Mouse (Mus musculus) neural tube, embryonic 12.5 days (tissue): ENCODE results near the gene Akirin2. TPM values are rescaled to one million over a fixed set of nuclear protein-coding genes. Genes with fewer than 3 reads are reported as not detected.
"Not testable (repeated sequence)": the region's sequence is repeated elsewhere in the genome, so short reads cannot be mapped to it uniquely, and the experiment has no call there.

ENCODE experiments used
- ATAC-seq: fragments of 200-750 bp; cut with Nextera tagmentation; 2 replicates; pipeline ENCODE4 v1.8.0; 2017; ENCODE audit warnings: low read depth, mild to moderate bottlenecking, moderate TSS enrichment, moderate library complexity; ENCODE audit not compliant: low FRiP score
- H3K27ac ChIP-seq: fragments of 300-500 bp; sonication (generic); 2 replicates; pipeline ENCODE4 v1.5.1; 2016
- H3K27me3 ChIP-seq: fragments of 300-500 bp; sonication (generic); replicated peaks from 2 replicates; pipeline ENCODE4 v1.6.1; 2016; ENCODE audit warnings: mild to moderate bottlenecking
- H3K36me3 ChIP-seq: fragments of 300-500 bp; sonication (generic); 2 replicates; pipeline ENCODE4 v1.6.1; 2016; ENCODE audit warnings: mild to moderate bottlenecking
- H3K4me1 ChIP-seq: fragments of 300-500 bp; sonication (generic); 2 replicates; pipeline ENCODE4 v1.6.1; 2016
- H3K4me2 ChIP-seq: fragments of 300-500 bp; sonication (generic); replicated peaks from 2 replicates; pipeline ENCODE4 v1.6.1; 2016; ENCODE audit warnings: mild to moderate bottlenecking
- H3K4me3 ChIP-seq: fragments of 300-500 bp; sonication (generic); 2 replicates; pipeline ENCODE4 v1.5.1; 2016
- H3K9ac ChIP-seq: fragments of 300-500 bp; sonication (generic); 2 replicates; pipeline ENCODE4 v1.6.1; 2016; ENCODE audit warnings: mild to moderate bottlenecking
- H3K9me3 ChIP-seq: fragments of 300-500 bp; sonication (generic); 2 replicates; pipeline ENCODE4 v1.6.1; 2016; ENCODE audit warnings: mild to moderate bottlenecking
- WGBS: fragments of 180-500 bp; shearing (Covaris S2); methylation state at CpG from one replicate; pipeline ENCODE4 v1.1.7; 2016; 5-methylcytosine and 5-hydroxymethylcytosine counted together
- polyA plus RNA-seq: library from polyadenylated mRNA; unstranded; fragments of >200 nt; fragmentation: Nextera tagmentation; extraction: Ambion mirVana; gene quantifications from 2 replicates; pipeline ENCODE4 v1.2.1, GENCODE M21; 2016

The Akirin2 gene
- polyA plus RNA-seq, 1 experiment from 2014 or later: 151 TPM

- Histone ChIP-seq H3K27ac (no peak overlapping the region), H3K4me2 (no peak overlapping the region), H3K27me3 (no peaks in the 10 kb centered on the region), H3K4me3 (no peak overlapping the region), H3K9ac (no peak overlapping the region), H3K4me1 (peaks cover 24% of the 10 kb centered on the region), H3K36me3 (0 out of 2 replicates have a peak, but pooled peaks cover 4% of the 10 kb centered on the region), H3K9me3 (no peaks in the 10 kb centered on the region)
- no peak for ATAC-seq
- WGBS: 97% methylated on average over 3 of the region's 3 CpGs
Measured at GRCm38 (mm10) chr4:34555604-34556003, 4.9 kb downstream of the Akirin2 start.

GRCm38 (mm10) chr4:34556183-34556582 lies 5.4 kb downstream of the Akirin2 start:
- no peak for ATAC-seq
- Histone ChIP-seq H3K9me3 (no peaks in the 10 kb centered on the region), H3K36me3 (0 out of 2 replicates have a peak, but pooled peaks cover 4% of the 10 kb centered on the region), H3K27me3 (no peaks in the 10 kb centered on the region), H3K4me1 (peaks cover 24% of the 10 kb centered on the region), H3K27ac (no peak overlapping the region), H3K9ac (no peak overlapping the region), H3K4me3 (no peak overlapping the region), H3K4me2 (0 out of 2 replicates have a peak overlapping the region, but pooled peaks have one; percentile 22)

- H3K4me3 ChIP-seq: no peak overlapping the region
- no peak for ATAC-seq
- H3K9me3 ChIP-seq: no peaks in the 10 kb centered on the region
- H3K4me1 ChIP-seq: peaks cover 6% of the 10 kb centered on the region; the same call in 1 of the 2 replicates
- H3K27ac ChIP-seq: no peak overlapping the region
- H3K4me2 ChIP-seq: no peak overlapping the region
- peaks cover 8% of the 10 kb centered on the region for H3K36me3 ChIP-seq
- H3K27me3 ChIP-seq: no peaks in the 10 kb centered on the region
- 52% methylated on average over 4 of the region's 4 CpGs for WGBS
- no peak overlapping the region for H3K9ac ChIP-seq
Measured at GRCm38 (mm10) chr4:34560971-34561370, 10.2 kb downstream of the Akirin2 start.

DNA sequence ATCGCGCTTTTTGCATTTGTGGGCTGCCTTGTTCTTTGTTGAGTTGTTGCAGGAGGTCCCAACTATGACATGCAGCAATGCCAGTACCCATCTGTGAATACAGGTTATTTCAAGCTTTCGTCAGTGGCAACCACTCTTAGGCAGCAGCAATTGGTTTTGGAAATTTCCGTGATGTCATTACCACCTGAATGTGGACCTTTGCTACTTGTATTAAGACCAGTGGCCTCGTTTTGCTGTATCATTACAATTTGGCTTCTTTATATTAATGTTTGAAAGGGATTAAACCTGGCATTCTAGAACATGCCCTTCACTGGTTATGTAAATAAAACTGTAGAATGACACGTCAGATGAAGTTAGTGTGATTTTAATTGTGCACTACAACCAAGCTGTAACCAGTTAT lies 15.5 kb downstream of the Akirin2 start:
- H3K4me3 ChIP-seq: no peak overlapping the region
- no peak overlapping the region for H3K27ac ChIP-seq
- no peaks in the 10 kb centered on the region for H3K9me3 ChIP-seq
- 93% methylated on average over 6 of the region's 6 CpGs for WGBS
- peaks cover 48% of the 10 kb centered on the region for H3K36me3 ChIP-seq
- H3K4me2 ChIP-seq: no peak overlapping the region
- no peak for ATAC-seq
- no peaks in the 10 kb centered on the region for H3K4me1 ChIP-seq
- H3K9ac ChIP-seq: no peak overlapping the region
- H3K27me3 ChIP-seq: no peaks in the 10 kb centered on the region

- 87% methylated on average over 2 of the region's 2 CpGs for WGBS
- ATAC-seq: no peak
- H3K4me1 ChIP-seq: no peaks in the 10 kb centered on the region
- no peak overlapping the region for H3K27ac ChIP-seq
- no peak overlapping the region for H3K9ac ChIP-seq
- no peaks in the 10 kb centered on the region for H3K9me3 ChIP-seq
- no peak overlapping the region for H3K4me3 ChIP-seq
- no peaks in the 10 kb centered on the region for H3K27me3 ChIP-seq
- H3K4me2 ChIP-seq: no peak overlapping the region
- H3K36me3 ChIP-seq: peaks cover 82% of the 10 kb centered on the region
Measured at GRCm38 (mm10) chr4:34572876-34573275, 22.1 kb downstream of the Akirin2 start.

- H3K36me3 ChIP-seq: peaks cover 72% of the 10 kb centered on the region
- no peaks in the 10 kb centered on the region for H3K27me3 ChIP-seq
- H3K9me3 ChIP-seq: no peaks in the 10 kb centered on the region
- no peak overlapping the region for H3K27ac ChIP-seq
- 93% methylated on average over 2 of the region's 2 CpGs for WGBS
- no peak for ATAC-seq
- H3K4me2 ChIP-seq: no peak overlapping the region
- no peaks in the 10 kb centered on the region for H3K4me1 ChIP-seq
- H3K4me3 ChIP-seq: no peak overlapping the region
- H3K9ac ChIP-seq: no peak overlapping the region
Measured at GRCm38 (mm10) chr4:34577028-34577427, 26.3 kb downstream of the Akirin2 start.

DNA sequence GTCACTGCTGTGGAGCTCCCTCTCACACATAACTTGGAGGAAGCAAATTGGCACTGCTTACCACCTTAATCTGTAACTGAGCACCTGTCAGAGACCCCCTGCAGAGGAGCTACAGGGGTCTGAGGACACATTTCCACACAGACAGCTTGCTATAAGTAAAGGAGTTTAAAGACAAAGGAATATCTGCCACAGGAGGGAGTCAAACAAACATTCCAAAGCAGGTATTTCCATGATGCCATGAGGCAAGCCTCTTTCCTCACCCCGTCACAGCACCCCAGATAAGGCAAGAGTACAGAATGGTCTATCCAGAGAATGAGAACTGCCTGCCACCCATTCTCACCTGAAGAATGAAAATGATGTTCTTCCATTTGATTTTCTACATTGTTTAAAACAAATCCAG lies 28.5 kb downstream of the Akirin2 start:
- ATAC-seq: no peak
- Histone ChIP-seq H3K27me3 (no peaks in the 10 kb centered on the region), H3K9ac (no peak overlapping the region), H3K4me2 (no peak overlapping the region), H3K4me1 (no peaks in the 10 kb centered on the region), H3K27ac (no peak overlapping the region), H3K4me3 (no peak overlapping the region), H3K9me3 (no peaks in the 10 kb centered on the region), H3K36me3 (peaks cover 74% of the 10 kb centered on the region)
- WGBS: 92% methylated on average over 1 of the region's 1 CpGs

- H3K4me3 ChIP-seq, H3K9ac ChIP-seq, ATAC-seq, H3K4me1 ChIP-seq, H3K9me3 ChIP-seq, H3K27me3 ChIP-seq, H3K4me2 ChIP-seq, H3K27ac ChIP-seq: not testable (repeated sequence)
- WGBS: 75% methylated on average over 1 of the region's 1 CpGs
- peaks cover 67% of the 10 kb centered on the region for H3K36me3 ChIP-seq
Measured at GRCm38 (mm10) chr4:34581489-34581888, 30.8 kb downstream of the Akirin2 start.

DNA sequence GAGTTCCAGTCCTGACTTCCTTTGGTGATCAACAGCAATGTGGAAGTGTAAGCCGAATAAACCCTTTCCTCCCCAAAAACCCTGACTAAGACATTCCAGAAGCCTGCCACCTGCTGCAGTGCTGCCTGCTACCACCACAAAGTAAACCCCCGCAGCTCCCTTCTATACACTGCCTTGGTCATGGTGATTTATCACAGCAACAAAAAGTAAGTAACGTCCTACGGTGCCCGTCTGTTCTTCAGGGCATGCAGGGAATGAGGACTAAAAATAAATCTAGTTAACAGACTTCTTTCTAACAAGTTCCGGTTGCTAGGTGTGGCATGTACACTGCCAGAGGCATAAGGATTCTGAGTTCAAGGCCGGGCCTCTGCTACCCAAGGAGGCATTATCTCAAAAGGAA lies 31.3 kb downstream of the Akirin2 start:
- H3K4me2 ChIP-seq: no peak overlapping the region
- no peaks in the 10 kb centered on the region for H3K9me3 ChIP-seq
- WGBS: 37% methylated on average over 7 of the region's 7 CpGs
- peaks cover 63% of the 10 kb centered on the region for H3K36me3 ChIP-seq
- H3K9ac ChIP-seq: no peak overlapping the region
- no peaks in the 10 kb centered on the region for H3K4me1 ChIP-seq
- peak; percentile 72 for ATAC-seq
- H3K27me3 ChIP-seq: no peaks in the 10 kb centered on the region
- H3K27ac ChIP-seq: no peak overlapping the region
- no peak overlapping the region for H3K4me3 ChIP-seq

DNA sequence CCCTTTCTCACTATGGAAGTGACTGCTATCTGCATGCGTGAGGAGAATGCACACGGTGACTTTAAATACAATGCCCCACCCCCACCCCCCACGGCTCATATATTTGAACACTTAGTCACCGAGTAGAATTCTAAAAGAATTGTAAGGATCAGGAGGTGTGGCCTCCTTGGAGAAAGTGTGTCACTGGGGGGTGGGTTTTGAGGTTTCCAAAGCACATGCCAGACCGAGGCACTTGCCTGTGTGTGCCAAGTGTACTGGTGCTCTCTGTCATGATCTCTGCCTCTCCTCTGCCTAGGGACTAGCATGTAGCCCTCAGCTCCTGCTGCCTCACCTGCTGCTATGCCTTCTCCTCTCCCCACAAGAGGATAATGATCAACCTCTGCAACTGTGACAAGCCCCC lies 31.7 kb downstream of the Akirin2 start:
- H3K36me3 ChIP-seq: peaks cover 58% of the 10 kb centered on the region
- no peak overlapping the region for H3K4me2 ChIP-seq
- 0 out of 2 replicates have a peak, but pooled peaks have one; percentile 44 for ATAC-seq
- H3K9ac ChIP-seq: no peak overlapping the region
- H3K27me3 ChIP-seq: no peaks in the 10 kb centered on the region
- H3K4me1 ChIP-seq: no peaks in the 10 kb centered on the region
- H3K9me3 ChIP-seq: no peaks in the 10 kb centered on the region
- no peak overlapping the region for H3K4me3 ChIP-seq
- 52% methylated on average over 5 of the region's 5 CpGs for WGBS
- no peak overlapping the region for H3K27ac ChIP-seq

DNA sequence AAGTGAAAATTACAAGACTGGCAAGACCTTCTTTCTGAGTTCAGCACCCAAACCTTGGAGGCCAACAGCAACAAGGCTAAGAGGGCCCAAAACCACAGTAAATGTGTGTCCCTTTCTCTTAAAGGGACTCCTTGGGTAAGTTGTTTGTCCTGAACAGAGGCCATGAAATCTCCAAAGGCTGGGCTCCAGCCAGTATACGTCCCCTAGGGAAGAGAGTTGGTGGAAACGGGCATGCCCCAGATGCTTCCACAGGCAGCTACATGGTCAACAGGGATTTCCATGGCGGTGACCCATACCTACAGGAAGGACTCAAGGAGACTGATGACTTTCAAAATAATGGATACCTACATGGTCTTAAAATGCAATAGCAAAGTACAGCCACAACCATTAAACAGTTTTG lies 32.7 kb downstream of the Akirin2 start:
- 91% methylated on average over 3 of the region's 3 CpGs for WGBS
- no peak overlapping the region for H3K4me3 ChIP-seq
- H3K27ac ChIP-seq: no peak overlapping the region
- no peaks in the 10 kb centered on the region for H3K27me3 ChIP-seq
- H3K4me1 ChIP-seq: no peaks in the 10 kb centered on the region
- H3K9me3 ChIP-seq: no peaks in the 10 kb centered on the region
- H3K4me2 ChIP-seq: no peak overlapping the region
- H3K9ac ChIP-seq: no peak overlapping the region
- no peak for ATAC-seq
- H3K36me3 ChIP-seq: peaks cover 51% of the 10 kb centered on the region

DNA sequence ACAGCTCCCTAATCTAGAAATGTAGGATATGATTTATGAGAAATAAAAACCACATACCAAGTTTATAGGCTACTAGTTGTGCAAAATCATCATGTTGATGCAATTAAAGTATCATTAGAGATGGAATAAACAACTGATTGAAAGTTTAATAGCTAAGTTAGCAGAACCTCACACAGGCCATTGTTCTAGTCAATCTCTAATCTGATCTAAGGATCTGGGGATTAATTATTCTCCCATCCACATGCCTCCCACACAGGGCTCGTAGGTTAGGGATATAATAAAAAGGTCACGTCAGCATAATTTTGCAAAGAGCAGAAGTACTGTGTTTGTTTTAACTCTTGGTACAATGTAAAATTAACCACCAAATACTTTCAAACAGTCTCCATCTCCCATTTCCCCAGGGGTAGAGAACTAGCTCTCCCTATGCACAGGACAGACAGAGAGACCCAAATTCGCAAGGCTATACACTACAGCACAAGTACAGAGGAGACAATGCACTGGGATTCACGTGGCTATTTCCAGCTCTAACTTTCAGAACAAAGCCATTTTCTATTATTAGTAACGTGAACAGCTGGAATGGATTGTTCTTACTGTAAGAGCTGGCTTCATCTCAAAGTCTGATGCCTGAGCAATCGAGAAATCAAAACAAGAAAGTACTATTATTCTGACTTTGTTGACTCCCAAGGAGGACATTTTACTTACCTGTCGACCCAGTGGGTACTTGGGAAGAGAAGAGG lies 34.3 kb downstream of the Akirin2 start:
- H3K27me3 ChIP-seq: no peaks in the 10 kb centered on the region
- peaks cover 40% of the 10 kb centered on the region for H3K36me3 ChIP-seq
- WGBS: 86% methylated on average over 7 of the region's 7 CpGs
- H3K9me3 ChIP-seq: no peaks in the 10 kb centered on the region
- no peak overlapping the region for H3K9ac ChIP-seq
- no peak overlapping the region for H3K4me3 ChIP-seq
- no peak overlapping the region for H3K27ac ChIP-seq
- ATAC-seq: no peak
- no peaks in the 10 kb centered on the region for H3K4me1 ChIP-seq
- no peak overlapping the region for H3K4me2 ChIP-seq

DNA sequence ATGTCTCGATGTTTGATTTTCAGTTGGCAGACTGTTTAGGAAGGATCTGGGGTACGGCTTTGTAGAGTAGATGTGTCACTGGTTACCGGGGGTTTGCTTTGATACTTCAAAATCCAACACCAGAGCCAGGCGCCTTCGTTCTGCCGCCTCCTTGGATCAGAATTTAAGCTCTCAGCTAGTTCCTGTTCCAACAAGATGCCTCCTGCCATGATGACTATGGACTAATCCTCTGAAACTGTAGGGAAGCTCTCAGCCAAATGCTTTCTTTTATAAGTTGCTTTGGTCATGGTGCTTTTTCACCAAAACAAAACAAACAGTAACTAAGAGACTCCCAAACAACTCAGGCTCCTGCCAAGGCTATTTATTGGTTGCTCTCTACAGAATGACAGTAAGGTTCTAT lies 52.4 kb downstream of the Akirin2 start:
- ATAC-seq: no peak
- Histone ChIP-seq H3K27ac (no peak overlapping the region), H3K27me3 (no peaks in the 10 kb centered on the region), H3K9ac (no peak overlapping the region), H3K4me1 (no peaks in the 10 kb centered on the region), H3K9me3 (no peaks in the 10 kb centered on the region), H3K4me3 (no peak overlapping the region), H3K4me2 (no peak overlapping the region), H3K36me3 (peaks cover 43% of the 10 kb centered on the region)
- WGBS: 93% methylated on average over 6 of the region's 6 CpGs
